Mouse (Mus musculus): ENCODE results near the gene Snx30. TPM values are rescaled to one million over a fixed set of nuclear protein-coding genes. Genes with fewer than 3 reads are reported as not detected.

The Snx30 gene
- polyA plus RNA-seq, 1 experiment from 2014 or later: 6.6 TPM

DNA sequence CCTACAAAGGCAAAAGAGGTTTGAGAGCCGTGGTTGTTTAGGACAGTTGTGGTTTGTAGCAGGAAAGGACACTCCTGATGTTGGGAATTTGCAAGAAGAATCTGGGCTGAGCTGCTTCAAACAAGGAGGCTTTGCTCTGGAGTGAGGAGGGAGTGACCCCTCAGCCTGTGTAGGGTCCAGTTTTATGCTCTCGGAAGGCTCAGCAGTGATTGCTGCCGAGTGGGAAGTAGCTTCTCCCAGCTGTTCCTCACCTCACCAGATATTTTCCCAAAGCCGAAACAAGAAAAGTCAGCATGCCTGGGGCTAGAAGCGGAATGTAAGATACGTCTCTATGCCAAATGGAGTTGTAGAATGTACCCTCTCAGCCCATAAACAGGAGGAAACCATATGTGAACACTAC lies 96.2 kb downstream of the Snx30 start:
- H3K9ac ChIP-seq: no peak overlapping the region
- no peak overlapping the region for H3K4me2 ChIP-seq (replicated peaks)
- no peak for ATAC-seq
- H3K4me1 ChIP-seq (replicated peaks): no peaks in the 10 kb centered on the region
- no peaks in the 10 kb centered on the region for H3K9me3 ChIP-seq
- no peak overlapping the region for H3K27ac ChIP-seq
- H3K4me3 ChIP-seq (replicated peaks): no peak overlapping the region
- 84% methylated on average over 6 of the region's 6 CpGs for WGBS
- H3K27me3 ChIP-seq (replicated peaks): no peaks in the 10 kb centered on the region
- no peaks in the 10 kb centered on the region for H3K36me3 ChIP-seq

DNA sequence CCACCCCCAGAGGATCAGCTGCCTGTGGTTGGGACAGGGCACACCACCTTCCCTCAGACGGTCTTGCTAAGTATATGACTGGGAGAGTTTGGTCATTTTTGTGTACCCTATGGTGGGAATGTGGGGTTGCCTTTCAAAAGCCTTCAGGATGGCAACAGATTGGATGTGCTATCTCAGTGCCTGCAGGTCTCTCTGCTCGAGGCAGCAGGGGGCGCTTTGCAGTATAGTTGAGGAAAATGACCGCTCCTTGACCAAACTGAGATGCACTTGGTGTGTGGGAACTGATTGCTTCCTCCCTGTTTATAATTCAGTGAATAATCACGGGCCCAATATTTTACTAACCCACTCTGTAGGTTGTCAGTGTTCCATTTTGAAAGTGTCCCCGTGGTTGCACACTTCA lies 96.9 kb downstream of the Snx30 start:
- H3K9me3 ChIP-seq: no peaks in the 10 kb centered on the region
- 68% methylated on average over 6 of the region's 6 CpGs for WGBS
- no peak overlapping the region for H3K4me2 ChIP-seq (replicated peaks)
- H3K27ac ChIP-seq: no peak overlapping the region
- H3K27me3 ChIP-seq (replicated peaks): no peaks in the 10 kb centered on the region
- no peak for ATAC-seq
- H3K9ac ChIP-seq: no peak overlapping the region
- no peaks in the 10 kb centered on the region for H3K4me1 ChIP-seq (replicated peaks)
- no peaks in the 10 kb centered on the region for H3K36me3 ChIP-seq
- no peak overlapping the region for H3K4me3 ChIP-seq (replicated peaks)

DNA sequence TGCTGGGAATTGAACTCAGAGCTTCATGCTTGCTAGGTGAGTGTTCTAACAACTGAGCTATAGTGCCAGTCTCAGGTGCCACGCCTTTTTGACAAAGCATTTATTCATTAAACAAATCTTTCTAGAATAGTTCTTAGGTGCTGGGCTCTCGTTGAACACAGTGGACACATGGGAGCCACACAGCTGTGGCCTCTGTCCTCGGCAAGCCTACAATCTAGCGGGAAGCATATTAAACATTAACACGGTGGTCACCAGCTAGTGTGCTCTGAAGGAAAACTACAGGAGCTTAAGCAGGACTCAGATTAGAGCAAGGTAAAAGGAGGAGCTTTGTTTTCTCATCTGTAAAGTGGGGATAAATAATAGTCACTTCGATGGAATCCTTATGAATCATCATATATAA lies 101.5 kb downstream of the Snx30 start:
- peak; percentile 53; the same call in 1 of the 2 replicates for ATAC-seq
- H3K9ac ChIP-seq: no peak overlapping the region
- H3K4me1 ChIP-seq (replicated peaks): no peaks in the 10 kb centered on the region
- 66% methylated on average over 6 of the region's 6 CpGs for WGBS
- H3K4me3 ChIP-seq (replicated peaks): no peak overlapping the region
- no peaks in the 10 kb centered on the region for H3K9me3 ChIP-seq
- no peak overlapping the region for H3K4me2 ChIP-seq (replicated peaks)
- H3K36me3 ChIP-seq: no peaks in the 10 kb centered on the region
- no peaks in the 10 kb centered on the region for H3K27me3 ChIP-seq (replicated peaks)
- no peak overlapping the region for H3K27ac ChIP-seq

DNA sequence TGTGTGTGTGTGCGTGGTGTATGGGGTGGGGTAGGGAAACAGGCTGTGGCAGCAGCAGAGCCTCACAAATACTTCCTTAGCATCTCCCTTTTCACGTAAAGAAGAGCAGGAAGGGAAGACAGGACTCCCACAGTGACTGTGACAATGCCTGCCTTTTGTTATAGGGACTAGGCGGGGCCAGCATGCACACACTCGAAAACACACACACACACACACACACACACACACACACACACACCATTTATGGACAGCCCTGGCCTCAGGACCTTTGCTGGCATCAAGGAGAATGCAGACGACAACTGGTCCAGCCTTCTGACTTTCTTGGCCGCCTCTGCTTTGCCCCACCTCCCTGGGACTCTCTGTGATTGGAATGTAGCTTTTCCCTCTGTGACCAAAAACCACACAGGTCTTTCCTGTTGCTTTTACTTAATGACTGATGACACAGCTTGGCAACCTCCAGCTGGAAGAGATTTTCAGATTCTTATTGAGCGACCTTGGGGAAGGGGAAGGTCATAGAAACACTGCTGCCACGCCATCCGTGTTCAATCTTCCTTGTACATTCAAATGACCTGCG lies 102.1 kb downstream of the Snx30 start:
- Histone ChIP-seq H3K4me2 (replicated peaks) (no peak overlapping the region), H3K4me1 (replicated peaks) (no peaks in the 10 kb centered on the region), H3K9me3 (no peaks in the 10 kb centered on the region), H3K4me3 (replicated peaks) (no peak overlapping the region), H3K36me3 (no peaks in the 10 kb centered on the region), H3K27me3 (replicated peaks) (no peaks in the 10 kb centered on the region), H3K27ac (no peak overlapping the region), H3K9ac (no peak overlapping the region)
- no peak for ATAC-seq
- 55% methylated on average over 10 of the region's 10 CpGs for WGBS

DNA sequence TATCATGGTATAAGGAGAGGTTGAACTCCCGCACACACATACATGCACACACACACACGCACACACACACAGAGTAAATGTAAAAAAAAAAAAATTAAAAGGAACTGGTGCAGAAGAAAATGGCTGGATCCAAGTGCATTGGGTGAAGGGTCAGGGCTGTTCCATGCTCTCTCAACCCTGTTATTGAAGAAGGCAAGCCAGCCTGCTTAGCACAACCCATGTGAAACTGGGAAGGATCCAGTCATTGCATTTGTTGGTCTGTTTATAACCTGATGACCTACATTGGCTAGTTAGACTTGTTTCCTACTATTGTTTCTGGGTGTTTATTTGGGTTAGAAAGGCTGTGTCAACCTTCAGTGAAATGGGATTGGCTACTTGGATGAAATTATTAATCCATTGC lies 103.1 kb downstream of the Snx30 start:
- 87% methylated on average over 2 of the region's 2 CpGs for WGBS
- no peak for ATAC-seq
- Histone ChIP-seq H3K4me3 (replicated peaks) (no peak overlapping the region), H3K27ac (no peak overlapping the region), H3K9me3 (no peaks in the 10 kb centered on the region), H3K36me3 (no peaks in the 10 kb centered on the region), H3K27me3 (replicated peaks) (0 out of 2 replicates have a peak, but pooled peaks cover under 1% of the 10 kb centered on the region), H3K4me1 (replicated peaks) (no peaks in the 10 kb centered on the region), H3K9ac (no peak overlapping the region), H3K4me2 (replicated peaks) (no peak overlapping the region)

DNA sequence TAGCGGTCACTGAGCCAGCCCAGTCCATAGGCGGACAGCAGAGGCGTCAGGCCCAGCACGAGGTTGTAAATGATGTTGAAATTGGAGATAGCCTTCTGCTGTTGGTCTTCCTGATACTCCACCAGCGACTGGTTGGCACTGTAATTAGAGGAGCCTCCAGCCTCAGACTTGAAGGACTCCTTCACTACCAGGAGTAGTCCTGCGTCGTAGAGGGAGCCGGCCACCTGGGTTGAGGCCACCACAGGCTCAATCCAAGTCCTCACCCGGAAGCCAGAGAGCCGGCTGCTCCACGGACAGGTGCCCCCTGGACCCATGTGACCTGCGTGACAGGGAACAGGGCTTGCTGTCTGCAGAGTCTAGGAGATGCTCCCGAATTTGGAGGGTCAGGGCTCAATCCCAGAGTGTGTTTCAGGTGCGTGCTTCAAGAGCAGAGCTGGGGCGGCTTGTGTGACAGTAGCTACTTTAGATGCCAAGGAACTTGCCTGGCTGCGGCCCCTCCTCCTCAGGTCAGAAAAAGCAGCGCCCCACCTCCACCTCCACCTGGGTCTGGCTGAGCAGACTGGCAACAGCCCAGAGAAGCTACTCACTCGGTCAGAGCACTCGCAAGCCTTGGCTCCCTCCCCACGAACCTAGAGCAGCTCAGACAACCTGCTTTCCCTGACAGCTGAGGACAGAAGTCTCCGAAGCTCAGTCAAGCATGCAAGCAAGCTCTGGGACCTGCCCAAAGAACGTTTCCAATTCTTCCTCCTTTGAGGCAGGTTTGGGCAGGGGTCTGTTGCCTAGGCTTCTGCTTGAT lies 109.2 kb downstream of the Snx30 start, which contains the start of gene Slc46a2:
Slc46a2 (minus strand) TSS at position 449 of the 796 bp plus-strand sequence.
- H3K4me3 ChIP-seq (replicated peaks): no peak within 1 kb of the TSS
- H3K9ac ChIP-seq: no peak within 1 kb of the TSS
- ATAC-seq: peak; percentile 41; the same call in 1 of the 2 replicates
- WGBS: 18% methylated on average over 22 of the region's 22 CpGs
- H3K9me3 ChIP-seq: no peaks in the 10 kb centered on the region
- no peak within 1 kb of the TSS for H3K27ac ChIP-seq
- no peaks in the 10 kb centered on the region for H3K4me1 ChIP-seq (replicated peaks)
- H3K36me3 ChIP-seq: no peaks in the 10 kb centered on the region
- H3K27me3 ChIP-seq (replicated peaks): 0 out of 2 replicates have a peak, but pooled peaks cover 5% of the 10 kb centered on the region
- 0 out of 2 replicates have a peak within 1 kb of the TSS, but pooled peaks have one; percentile 11 for H3K4me2 ChIP-seq (replicated peaks)

DNA sequence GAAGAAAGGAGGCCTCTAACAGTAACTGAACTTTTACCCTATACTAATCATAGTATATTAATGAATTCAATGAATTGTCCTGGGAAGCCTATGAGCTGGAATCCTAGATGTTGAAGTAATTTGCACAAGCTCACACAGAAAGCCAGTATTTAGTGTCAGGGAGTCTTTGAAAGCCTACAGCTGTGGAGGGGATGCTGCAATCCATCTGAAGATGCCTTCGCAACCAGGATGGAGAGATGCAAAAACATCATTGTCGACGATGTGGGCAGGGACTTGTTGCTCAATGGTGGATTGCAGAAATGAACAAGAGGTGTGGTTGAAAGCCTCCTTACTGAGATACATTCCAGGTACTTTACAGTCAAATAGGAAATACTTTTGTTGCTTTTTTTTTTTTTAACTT lies 112.3 kb downstream of the Snx30 start:
- Histone ChIP-seq H3K36me3 (no peaks in the 10 kb centered on the region), H3K9ac (no peak overlapping the region), H3K9me3 (no peaks in the 10 kb centered on the region), H3K4me1 (replicated peaks) (no peaks in the 10 kb centered on the region), H3K27ac (no peak overlapping the region), H3K4me3 (replicated peaks) (no peak overlapping the region), H3K27me3 (replicated peaks) (0 out of 2 replicates have a peak, but pooled peaks cover 5% of the 10 kb centered on the region), H3K4me2 (replicated peaks) (no peak overlapping the region)
- ATAC-seq: no peak
- WGBS: 89% methylated on average over 3 of the region's 3 CpGs

DNA sequence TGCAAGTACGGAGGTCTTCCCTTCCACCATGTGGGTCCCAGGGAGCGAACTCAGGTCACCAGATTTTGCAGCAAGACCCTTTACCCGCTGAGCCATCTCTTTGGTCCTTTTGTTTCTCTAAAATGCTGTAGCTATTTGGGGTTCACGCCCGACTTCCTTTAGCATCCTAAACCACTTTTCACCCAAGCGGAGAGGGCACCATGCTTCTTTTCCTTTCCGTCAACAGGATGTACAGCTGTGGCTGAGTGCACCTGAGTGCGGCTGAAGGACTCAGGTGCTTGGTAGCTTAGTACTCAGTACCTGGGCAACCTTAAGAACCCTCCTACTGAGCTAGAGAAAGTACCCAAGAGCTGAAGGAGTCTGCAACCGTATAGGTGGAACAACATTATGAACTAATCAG lies 119.4 kb downstream of the Snx30 start:
- Histone ChIP-seq H3K4me1 (replicated peaks) (no peaks in the 10 kb centered on the region), H3K27me3 (replicated peaks) (no peaks in the 10 kb centered on the region), H3K27ac (no peak overlapping the region), H3K4me3 (replicated peaks) (no peak overlapping the region), H3K9ac (no peak overlapping the region), H3K36me3 (no peaks in the 10 kb centered on the region), H3K4me2 (replicated peaks) (no peak overlapping the region), H3K9me3 (no peaks in the 10 kb centered on the region)
- ATAC-seq: no peak
- 83% methylated on average over 9 of the region's 9 CpGs for WGBS

DNA sequence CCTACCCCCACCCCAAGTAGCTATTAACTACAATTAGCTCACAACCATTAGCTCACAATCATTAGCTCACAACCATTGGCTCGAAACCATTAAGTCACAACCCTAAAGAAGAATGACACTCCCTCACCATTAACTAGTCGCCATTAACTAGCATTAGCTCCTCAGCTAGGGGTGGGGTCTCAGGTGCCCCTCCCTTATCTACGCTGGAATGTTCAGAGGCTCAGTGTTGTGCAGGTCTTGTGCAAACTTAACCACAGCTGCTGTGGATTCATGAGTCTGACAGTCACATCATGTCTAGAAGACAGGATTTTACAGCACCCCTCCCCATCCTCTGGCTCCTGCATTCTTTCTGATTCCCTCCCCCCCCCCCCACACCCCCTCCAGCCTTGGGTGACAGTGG lies 122.0 kb downstream of the Snx30 start:
- WGBS: 73% methylated on average over 3 of the region's 3 CpGs
- Histone ChIP-seq H3K9ac (no peak overlapping the region), H3K27me3 (replicated peaks) (no peaks in the 10 kb centered on the region), H3K4me1 (replicated peaks) (no peaks in the 10 kb centered on the region), H3K27ac (no peak overlapping the region), H3K36me3 (no peaks in the 10 kb centered on the region), H3K4me3 (replicated peaks) (no peak overlapping the region), H3K9me3 (no peaks in the 10 kb centered on the region), H3K4me2 (replicated peaks) (no peak overlapping the region)
- no peak for ATAC-seq

DNA sequence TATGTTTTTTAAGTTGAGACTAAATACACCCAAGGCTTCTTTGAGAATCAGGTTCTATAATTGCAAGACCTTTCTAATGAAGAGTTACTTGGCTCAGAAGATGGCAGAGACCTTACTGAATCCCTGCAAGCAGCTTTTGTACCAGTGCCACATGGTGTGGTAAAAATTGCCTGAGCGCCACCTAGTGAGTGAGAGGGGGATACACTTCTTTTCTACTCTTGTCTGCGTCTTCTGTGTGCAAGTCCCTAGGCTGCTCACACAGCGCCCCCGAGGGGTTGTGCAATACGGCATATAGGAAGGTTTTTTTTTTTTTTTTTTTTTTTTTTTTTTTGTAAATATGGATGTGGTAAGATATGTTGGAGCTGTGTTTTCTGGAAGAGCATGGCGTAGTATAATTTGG lies 122.7 kb downstream of the Snx30 start:
- 20% methylated on average over 6 of the region's 6 CpGs for WGBS
- ATAC-seq: peak; percentile 77
- Histone ChIP-seq H3K36me3 (no peaks in the 10 kb centered on the region), H3K9me3 (no peaks in the 10 kb centered on the region), H3K27ac (no peak overlapping the region), H3K9ac (no peak overlapping the region), H3K4me1 (replicated peaks) (no peaks in the 10 kb centered on the region), H3K27me3 (replicated peaks) (no peaks in the 10 kb centered on the region), H3K4me3 (replicated peaks) (no peak overlapping the region), H3K4me2 (replicated peaks) (no peak overlapping the region)

DNA sequence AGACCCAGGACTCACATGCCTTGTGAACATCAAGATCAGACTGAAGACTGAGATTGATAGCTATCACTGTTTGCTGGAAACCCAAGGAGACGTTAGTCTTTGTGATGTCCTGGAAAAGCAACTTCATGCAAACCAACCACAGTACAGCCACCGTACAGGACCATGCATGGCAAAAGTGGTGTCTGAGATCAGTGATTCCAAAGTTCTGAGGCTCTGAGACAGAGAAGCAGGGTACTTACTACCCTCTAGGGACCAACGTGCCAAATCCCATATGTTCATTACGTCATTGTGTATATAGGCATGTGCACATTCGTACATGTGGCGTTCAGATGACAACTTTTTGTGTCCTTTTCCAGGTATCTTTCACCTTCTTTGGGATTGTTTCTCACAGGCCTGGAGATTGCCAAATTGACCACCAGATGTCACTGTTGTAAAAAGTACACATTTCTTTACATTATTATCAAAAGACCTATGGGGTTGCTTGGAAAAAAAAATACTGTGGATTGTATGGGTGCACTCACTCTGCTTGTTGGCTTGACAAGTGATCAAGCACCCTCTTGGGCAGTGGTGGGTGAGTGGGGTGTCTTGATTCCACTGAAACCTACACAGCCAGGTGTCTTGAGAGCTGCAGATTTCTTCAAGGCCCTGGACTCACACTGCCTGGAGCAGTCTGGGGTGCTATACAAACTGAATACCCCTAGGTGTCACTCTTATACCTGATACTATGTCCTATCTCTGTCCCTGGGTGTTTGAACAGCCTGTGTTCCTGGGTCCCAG lies 127.1 kb downstream of the Snx30 start:
- no peak overlapping the region for H3K9ac ChIP-seq
- H3K36me3 ChIP-seq: no peaks in the 10 kb centered on the region
- peak; percentile 84 for ATAC-seq
- 54% methylated on average over 6 of the region's 6 CpGs for WGBS
- H3K27me3 ChIP-seq (replicated peaks): no peaks in the 10 kb centered on the region
- no peaks in the 10 kb centered on the region for H3K9me3 ChIP-seq
- no peak overlapping the region for H3K27ac ChIP-seq
- H3K4me1 ChIP-seq (replicated peaks): no peaks in the 10 kb centered on the region
- H3K4me3 ChIP-seq (replicated peaks): no peak overlapping the region
- H3K4me2 ChIP-seq (replicated peaks): no peak overlapping the region

DNA sequence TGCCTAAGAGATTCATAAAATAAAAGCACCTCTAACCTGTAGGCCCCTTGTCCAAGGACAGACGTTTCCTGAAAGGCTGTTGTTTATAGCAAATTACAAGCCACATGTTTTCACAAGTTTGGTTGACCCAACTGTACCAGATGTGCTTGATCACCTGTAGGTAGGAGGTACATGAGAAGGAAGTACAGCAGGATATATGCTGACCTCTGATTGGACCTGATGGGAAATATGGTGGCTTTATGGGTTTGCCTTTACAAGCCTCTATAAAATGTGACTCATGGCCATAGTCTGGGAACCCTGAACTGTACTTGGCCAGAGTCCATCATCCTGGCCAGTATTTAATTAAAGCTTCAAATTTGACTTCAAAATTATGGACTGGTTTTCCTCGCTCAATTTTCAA lies 131.9 kb downstream of the Snx30 start:
- H3K27ac ChIP-seq: no peak overlapping the region
- H3K36me3 ChIP-seq: no peaks in the 10 kb centered on the region
- H3K27me3 ChIP-seq (replicated peaks): no peaks in the 10 kb centered on the region
- 69% methylated on average over 2 of the region's 2 CpGs for WGBS
- no peaks in the 10 kb centered on the region for H3K9me3 ChIP-seq
- H3K4me1 ChIP-seq (replicated peaks): no peaks in the 10 kb centered on the region
- no peak overlapping the region for H3K4me3 ChIP-seq (replicated peaks)
- peak; percentile 65 for ATAC-seq
- no peak overlapping the region for H3K4me2 ChIP-seq (replicated peaks)
- no peak overlapping the region for H3K9ac ChIP-seq
